Mouse (Mus musculus) ES-E14 (cell line): Measurements from ENCODE around the gene Ptpa. TPM values are rescaled to one million over a fixed set of nuclear protein-coding genes. Genes with fewer than 3 reads are reported as not detected.
A peak's percentile ranks its signal among the peaks of the same experiment; 100 is the strongest.

Experiments
- DNase-seq: peaks from one replicate; pipeline ENCODE4 v3.0.0-alpha.2; 2013; ENCODE audit warnings: low read depth, low spot score
- H3K27ac ChIP-seq: 2 replicates; pipeline ENCODE4 v1.5.1; 2012; ENCODE audit warnings: low read depth, mild to moderate bottlenecking, low read length, moderate library complexity, mixed read lengths; ENCODE audit not compliant: poor library complexity, insufficient read depth, severe bottlenecking
- H3K36me3 ChIP-seq: 2 replicates; pipeline ENCODE4 v1.6.1; 2012; ENCODE audit warnings: mild to moderate bottlenecking, low read length, moderate library complexity, mixed read lengths; ENCODE audit not compliant: control insufficient read depth, poor library complexity, insufficient read depth, severe bottlenecking
- H3K4me1 ChIP-seq, 2 experiments: fragments of 150-350 bp in 1 of 2; sonication (generic) in 1 of 2; 2 replicates each; pipeline ENCODE4 v1.6.1; 2012; ENCODE audit warnings: low read length in 2 of 2, mild to moderate bottlenecking in 1 of 2, mixed read lengths in 1 of 2; ENCODE audit not compliant: control insufficient read depth in 2 of 2, insufficient read depth in 2 of 2, poor library complexity in 1 of 2
- H3K4me3 ChIP-seq, 2 experiments: fragments of 150-350 bp in 1 of 2; sonication (generic) in 1 of 2; 2 replicates each; pipeline ENCODE4 v1.5.1; 2012; ENCODE audit warnings: low read length in 2 of 2, low read depth in 1 of 2, mild to moderate bottlenecking in 1 of 2, mixed read lengths in 1 of 2; ENCODE audit not compliant: insufficient read depth in 1 of 2, poor library complexity in 1 of 2, severe bottlenecking in 1 of 2
- H3K9ac ChIP-seq: 2 replicates; pipeline ENCODE4 v1.6.1; 2012; ENCODE audit warnings: low read depth, mild to moderate bottlenecking, low read length, mixed read lengths; ENCODE audit not compliant: poor library complexity, insufficient read depth, severe bottlenecking
- H3K9me3 ChIP-seq: fragments of 150-350 bp; sonication (generic); 2 replicates; pipeline ENCODE4 v1.6.1; 2012; ENCODE audit warnings: low read depth, mild to moderate bottlenecking, low read length; ENCODE audit not compliant: control insufficient read depth, insufficient read depth
- CHD2 ChIP-seq: IDR thresholded peaks from 2 replicates; pipeline ENCODE4 v1.6.1; 2014; ENCODE audit warnings: mild to moderate bottlenecking, low read depth, low read length, inconsistent platforms
- HCFC1 ChIP-seq: IDR thresholded peaks from 2 replicates; pipeline ENCODE4 v1.6.1; 2012; ENCODE audit warnings: low read length, inconsistent platforms, borderline replicate concordance; ENCODE audit not compliant: insufficient read depth
- MAFK ChIP-seq: IDR thresholded peaks from 2 replicates; pipeline ENCODE4 v1.6.1; 2014; ENCODE audit warnings: mild to moderate bottlenecking, low read depth, low read length, inconsistent platforms; ENCODE audit not compliant: insufficient read depth
- ZC3H11A ChIP-seq: IDR thresholded peaks from 2 replicates; pipeline ENCODE4 v1.6.1; 2012; ENCODE audit warnings: low read depth, mild to moderate bottlenecking, inconsistent platforms, low read length, borderline replicate concordance
- ZNF384 ChIP-seq: IDR thresholded peaks from 2 replicates; pipeline ENCODE4 v1.6.1; 2012; ENCODE audit warnings: low read depth, low read length, inconsistent platforms
- in situ Hi-C, 2 experiments: fragments of 600-800 bp; cut with MboI; formaldehyde crosslinking; loops; one replicate each; pipeline ENCODE4 v1.15.1; 2025; ENCODE audit warnings: low sequenced_read_pairs in 2 of 2, inconsistent platforms in 1 of 2; ENCODE audit not compliant: unreplicated experiment in 2 of 2
- total RNA-seq: library from RNA; depleted of rRNA; stranded (reverse); fragments of 300-350 nt; gene quantifications from 2 replicates; pipeline ENCODE4 v1.2.3, GENCODE M21; 2012

The Ptpa gene
- total RNA-seq, 1 experiment, result 97.9 TPM

DNA sequence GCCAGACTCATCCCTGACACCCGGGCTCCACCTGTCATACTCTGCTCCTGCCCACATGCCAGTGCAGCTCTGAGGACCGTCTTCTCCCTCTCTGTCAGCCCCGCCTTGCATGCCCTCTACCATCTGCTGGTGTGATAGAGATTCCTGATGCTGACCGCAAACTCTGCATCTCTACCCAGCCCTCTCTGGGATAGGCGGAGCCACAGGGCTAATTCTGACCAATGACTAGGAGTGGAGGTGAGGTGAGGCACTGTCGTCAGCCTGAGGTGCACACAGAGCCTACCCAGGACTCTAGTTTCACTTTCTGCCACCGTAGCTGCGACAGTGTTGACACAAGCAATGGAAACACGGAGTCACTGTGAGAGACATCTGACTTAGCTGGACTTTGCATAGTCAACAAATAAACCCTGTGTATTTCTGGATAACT, 48.1 kb downstream of the Ptpa start:
- Histone ChIP-seq H3K4me1 (peaks cover 0 to 10% of the 10 kb centered on the region in 2 experiments; a peak in 1 of 4 replicates), H3K9ac (no peak overlapping the region), H3K27ac (no peak overlapping the region), H3K9me3 (no peaks in the 10 kb centered on the region), H3K36me3 (no peaks in the 10 kb centered on the region), H3K4me3 (no peak overlapping the region; a peak in 1 of 4 replicates)
- no peak for TF ChIP-seq HCFC1
- no peak for TF ChIP-seq MAFK
- in situ Hi-C loops, result loop anchor here (25.0 kb wide), 1 partner anchor 323 kb away; no protein-coding TSS in a partner anchor
- no peak for DNase-seq

DNA sequence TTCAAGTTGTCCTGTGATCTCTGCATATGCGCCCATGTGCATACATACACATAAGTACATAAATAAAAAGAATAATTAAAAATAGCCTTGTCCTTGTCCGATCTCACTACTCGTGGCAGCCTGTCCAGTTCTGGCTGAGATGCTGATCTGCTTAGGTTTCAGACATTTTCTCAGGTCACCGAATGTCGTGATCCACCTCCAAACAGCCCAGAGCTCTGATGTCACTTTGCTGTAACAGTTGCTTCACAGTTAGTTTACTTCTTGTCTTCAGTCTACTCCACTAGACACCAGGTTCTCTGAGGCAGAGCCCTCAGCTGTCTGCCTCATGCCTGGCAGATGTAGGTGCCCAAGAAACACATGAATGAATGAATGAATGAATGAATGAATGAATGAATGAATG, 48.6 kb downstream of the Ptpa start:
- Histone ChIP-seq H3K9ac (no peak overlapping the region), H3K9me3 (no peaks in the 10 kb centered on the region), H3K4me3 (no peak overlapping the region), H3K4me1 (peaks cover 0 to 12% of the 10 kb centered on the region in 2 experiments; a peak in 1 of 4 replicates), H3K27ac (no peak overlapping the region), H3K36me3 (no peaks in the 10 kb centered on the region)
- in situ Hi-C loops, result loop anchor here (25.0 kb wide), 1 partner anchor 323 kb away; no protein-coding TSS in a partner anchor
- TF ChIP-seq HCFC1, result no peak
- DNase-seq, result no peak

DNA sequence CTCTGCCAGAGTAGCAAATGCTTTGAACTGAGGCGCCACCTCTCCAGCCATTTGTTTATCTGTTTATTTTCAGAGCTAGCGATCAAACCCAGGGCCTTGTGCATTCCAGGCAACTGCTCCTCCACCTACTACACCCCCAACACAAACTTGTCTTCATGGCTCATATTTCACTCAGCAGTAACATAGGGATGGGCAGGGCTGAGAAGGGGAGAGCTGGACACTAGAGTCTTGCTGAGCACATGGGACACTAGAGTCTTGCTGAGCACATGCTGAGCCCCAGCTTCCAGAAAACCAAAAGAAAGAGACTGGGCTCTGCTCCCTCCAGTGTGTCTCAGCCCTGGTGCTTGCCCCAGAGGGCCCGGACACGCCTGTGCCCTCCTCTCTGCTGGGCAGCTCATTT, 50.9 kb downstream of the Ptpa start:
- no peak overlapping the region for H3K9ac ChIP-seq
- H3K4me3 ChIP-seq, result no peak overlapping the region
- H3K9me3 ChIP-seq, result no peaks in the 10 kb centered on the region
- no peak overlapping the region for H3K27ac ChIP-seq
- DNase-seq, result no peak
- no peaks in the 10 kb centered on the region for H3K36me3 ChIP-seq
- peaks cover 0 to 16% of the 10 kb centered on the region in 2 experiments; a peak in 2 of 4 replicates for H3K4me1 ChIP-seq
- TF ChIP-seq ZNF384 (no peak), MAFK (no peak), HCFC1 (no peak), ZC3H11A (no peak), CHD2 (no peak)
- in situ Hi-C loops, result loop anchor here (25.0 kb wide), 1 partner anchor 321 kb away; no protein-coding TSS in a partner anchor

DNA sequence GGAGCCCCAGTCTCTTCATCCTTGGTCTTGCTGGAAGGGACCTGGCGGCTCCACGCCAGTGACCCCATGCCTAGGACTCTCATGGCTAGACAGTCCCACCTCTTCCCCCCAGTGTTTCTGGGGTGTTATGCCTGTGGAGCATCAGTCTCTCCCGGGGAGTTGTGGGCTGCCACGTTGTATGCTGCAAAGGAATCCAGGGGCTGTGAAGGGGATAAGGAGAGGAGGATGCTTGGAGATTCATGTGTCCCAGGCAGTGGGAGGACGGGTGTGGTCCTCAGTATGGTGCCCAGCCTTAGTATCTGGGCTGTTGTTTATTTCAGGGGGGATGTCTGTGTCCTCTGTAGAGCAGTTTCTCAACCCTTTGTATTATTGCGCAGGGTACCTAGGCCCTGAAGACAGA, 53.2 kb downstream of the Ptpa start:
- TF ChIP-seq ZC3H11A, result no peak
- no peak for TF ChIP-seq HCFC1
- no peak for TF ChIP-seq CHD2
- no peak for TF ChIP-seq MAFK
- no peak for TF ChIP-seq ZNF384
- in situ Hi-C loops, result loop anchor here (25.0 kb wide), 1 partner anchor 318 kb away; no protein-coding TSS in a partner anchor

DNA sequence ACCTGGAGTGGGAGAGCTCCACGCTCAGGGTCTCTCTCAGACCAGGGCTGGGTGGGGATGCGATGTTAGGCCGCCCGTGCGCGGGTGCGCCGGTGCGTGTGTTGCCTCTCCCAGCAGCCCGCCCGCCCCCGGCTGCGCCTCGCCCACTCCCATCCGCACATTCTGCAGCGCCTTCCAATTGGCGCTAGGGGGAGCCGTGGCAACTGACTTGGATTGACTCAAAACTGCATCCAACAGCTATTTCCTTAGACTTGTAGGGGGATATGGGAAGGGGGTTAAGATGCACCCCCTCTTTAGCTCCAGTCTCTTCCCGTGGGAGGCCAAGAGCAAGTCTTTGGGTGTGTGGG, 53.9 kb downstream of the Ptpa start:
- DNase-seq, result peak; percentile 80
- Histone ChIP-seq H3K36me3 (no peaks in the 10 kb centered on the region; the same call in 1 of the 2 replicates), H3K9me3 (no peaks in the 10 kb centered on the region), H3K9ac (peak overlapping the region; percentile 71), H3K27ac (no peak overlapping the region), H3K4me3 (peak overlapping the region; percentile 67 to 70), H3K4me1 (peaks cover 0 to 7% of the 10 kb centered on the region in 2 experiments; a peak in 2 of 4 replicates)
- in situ Hi-C loops, result loop anchor here (25.0 kb wide), 1 partner anchor 318 kb away; no protein-coding TSS in a partner anchor
- TF ChIP-seq ZNF384 (no peak), ZC3H11A (no peak), HCFC1 (no peak; the same call in 1 of the 2 replicates), CHD2 (no peak), MAFK (no peak)

More for the DNA sequence above, 53.2 kb downstream of the Ptpa start:
- no peak for DNase-seq
- H3K4me1 ChIP-seq, result peaks cover 0 to 7% of the 10 kb centered on the region in 2 experiments; a peak in 2 of 4 replicates
- H3K4me3 ChIP-seq, result no peak overlapping the region
- H3K9me3 ChIP-seq, result no peaks in the 10 kb centered on the region
- H3K36me3 ChIP-seq, result no peaks in the 10 kb centered on the region; the same call in 1 of the 2 replicates
- no peak overlapping the region for H3K27ac ChIP-seq
- H3K9ac ChIP-seq, result no peak overlapping the region
